Mouse (Mus musculus) cerebellum, adult 8-10 months (tissue): ENCODE measurements around the gene Peli1.

Source experiments
- DNase-seq: peaks from one replicate; pipeline ENCODE4 v3.0.0; 2022

Peli1 gene

GRCm38 (mm10) chr11:21093081-21093815, 2.2 kb downstream of the Peli1 start:
- DNase-seq: no peak

- DNase-seq: no peak
These were observed 5.5 kb downstream of the Peli1 start for GRCm38 (mm10) chr11:21096590-21096989.

- no peak for DNase-seq
These were observed 7.4 kb downstream of the Peli1 start for GRCm38 (mm10) chr11:21098457-21098856.

GRCm38 (mm10) chr11:21100704-21101103, 9.6 kb downstream of the Peli1 start:
- DNase-seq: no peak

GRCm38 (mm10) chr11:21101286-21101685, 10.2 kb downstream of the Peli1 start:
- no peak for DNase-seq

- no peak for DNase-seq
These were observed 11.3 kb downstream of the Peli1 start for GRCm38 (mm10) chr11:21102273-21103005.

GRCm38 (mm10) chr11:21103186-21103585, 12.1 kb downstream of the Peli1 start:
- no peak for DNase-seq

GRCm38 (mm10) chr11:21105393-21105792, 14.3 kb downstream of the Peli1 start:
- DNase-seq: no peak

- no peak for DNase-seq
These were observed 16.0 kb downstream of the Peli1 start for GRCm38 (mm10) chr11:21107120-21107519.

- DNase-seq: no peak
These were observed 18.2 kb downstream of the Peli1 start for GRCm38 (mm10) chr11:21109279-21109678.

- no peak for DNase-seq
These were observed 23.4 kb downstream of the Peli1 start for GRCm38 (mm10) chr11:21114516-21114915.

GRCm38 (mm10) chr11:21115804-21116203, 24.7 kb downstream of the Peli1 start:
- DNase-seq: no peak

GRCm38 (mm10) chr11:21116623-21117295, 25.7 kb downstream of the Peli1 start:
- no peak for DNase-seq

- no peak for DNase-seq
These were observed 30.6 kb downstream of the Peli1 start for GRCm38 (mm10) chr11:21121737-21122136.

GRCm38 (mm10) chr11:21122399-21122798, 31.3 kb downstream of the Peli1 start:
- DNase-seq: no peak

GRCm38 (mm10) chr11:21131692-21132091, 40.6 kb downstream of the Peli1 start:
- DNase-seq: no peak

- DNase-seq: no peak
These were observed 43.9 kb downstream of the Peli1 start for GRCm38 (mm10) chr11:21134875-21135451.

GRCm38 (mm10) chr11:21139453-21139852, 48.4 kb downstream of the Peli1 start:
- no peak for DNase-seq

GRCm38 (mm10) chr11:21141242-21141641, 50.2 kb downstream of the Peli1 start:
- no peak for DNase-seq

GRCm38 (mm10) chr11:21141755-21142154, 50.7 kb downstream of the Peli1 start:
- no peak for DNase-seq

- no peak for DNase-seq
These were observed 58.4 kb downstream of the Peli1 start for GRCm38 (mm10) chr11:21149476-21149875.

GRCm38 (mm10) chr11:21150316-21150715, 59.2 kb downstream of the Peli1 start:
- no peak for DNase-seq

- DNase-seq: no peak
These were observed 60.6 kb downstream of the Peli1 start for GRCm38 (mm10) chr11:21151672-21152071.
